Mouse (Mus musculus): Measurements from ENCODE around the gene Epm2aip1. TPM values are rescaled to one million over a fixed set of nuclear protein-coding genes. Genes with fewer than 3 reads are reported as not detected.

The Epm2aip1 gene
- total RNA-seq (2021): 10 to 100 TPM; 76.5 to 80.7 TPM
- long read RNA-seq, experiment 1, full-length matches to known transcripts: 44 of 44 reads
- long read RNA-seq, experiment 1, partial matches to known transcripts: 0 of 44 reads
- long read RNA-seq, experiment 1, other reads (novel, unspliced or antisense): 0 of 44 reads
- long read RNA-seq, experiment 2, full-length matches to known transcripts: 41 of 41 reads
- long read RNA-seq, experiment 2, partial matches to known transcripts: 0 of 41 reads
- long read RNA-seq, experiment 2, other reads (novel, unspliced or antisense): 0 of 41 reads

GRCm38 (mm10) chr9:111271434-111272160, at the start of gene Epm2aip1, which contains the start of gene Mlh1:
Gene Epm2aip1 (plus strand): TSS chr9:111271929.
Gene Mlh1 (minus strand): TSS chr9:111271791.
- DNase-seq (ENCODE audit: low spot score in 2 of 2): peak; percentile 98 to 99
- Histone ChIP-seq H3K27ac (peak within 1 kb of the TSS; percentile 98), H3K4me3 (peak within 1 kb of the TSS; percentile 99)
- no peak for TF ChIP-seq CTCF (conservative IDR thresholded peaks at IDR 0.05)

GRCm38 (mm10) chr9:111223406-111223805, 48.3 kb upstream of the Epm2aip1 start:
- H3K4me3 ChIP-seq: no peak overlapping the region
- DNase-seq (ENCODE audit: low spot score in 2 of 2): no peak
- H3K27ac ChIP-seq: no peak overlapping the region
- no peak for TF ChIP-seq CTCF (conservative IDR thresholded peaks at IDR 0.05)

- DNase-seq (ENCODE audit: low spot score in 2 of 2): no peak
- no peak for TF ChIP-seq CTCF (conservative IDR thresholded peaks at IDR 0.05)
- Histone ChIP-seq H3K27ac (no peak overlapping the region), H3K4me3 (no peak overlapping the region)
These were observed 43.3 kb upstream of the Epm2aip1 start for GRCm38 (mm10) chr9:111228446-111228845.

- DNase-seq (ENCODE audit: low spot score in 2 of 2): no peak
- Histone ChIP-seq H3K4me3 (no peak overlapping the region), H3K27ac (no peak overlapping the region)
- peak; percentile 35 for TF ChIP-seq CTCF (conservative IDR thresholded peaks at IDR 0.05)
These were observed 37.0 kb upstream of the Epm2aip1 start for GRCm38 (mm10) chr9:111234701-111235100.

DNA sequence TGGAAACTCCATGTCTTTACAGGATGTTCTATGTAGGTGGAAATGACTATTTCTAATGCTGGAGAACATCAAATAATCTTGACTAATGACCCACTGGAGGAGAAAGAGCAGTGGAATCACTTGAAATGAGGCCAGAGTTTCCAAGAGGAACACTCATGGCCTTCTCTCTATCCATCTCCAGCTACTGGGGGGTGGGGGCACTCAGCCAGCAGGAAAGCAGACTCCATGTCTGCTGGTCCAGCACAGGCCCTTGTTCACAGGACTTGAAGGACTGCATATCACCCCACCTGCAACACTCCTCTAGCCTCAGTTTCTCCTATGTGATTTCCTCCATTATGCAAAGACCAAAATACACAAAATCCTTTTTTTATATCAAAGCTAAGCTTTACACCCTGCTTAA, 34.0 kb upstream of the Epm2aip1 start:
- no peak for TF ChIP-seq CTCF (conservative IDR thresholded peaks at IDR 0.05)
- DNase-seq (ENCODE audit: low spot score in 2 of 2): no peak
- H3K4me3 ChIP-seq: no peak overlapping the region
- H3K27ac ChIP-seq: no peak overlapping the region

DNA sequence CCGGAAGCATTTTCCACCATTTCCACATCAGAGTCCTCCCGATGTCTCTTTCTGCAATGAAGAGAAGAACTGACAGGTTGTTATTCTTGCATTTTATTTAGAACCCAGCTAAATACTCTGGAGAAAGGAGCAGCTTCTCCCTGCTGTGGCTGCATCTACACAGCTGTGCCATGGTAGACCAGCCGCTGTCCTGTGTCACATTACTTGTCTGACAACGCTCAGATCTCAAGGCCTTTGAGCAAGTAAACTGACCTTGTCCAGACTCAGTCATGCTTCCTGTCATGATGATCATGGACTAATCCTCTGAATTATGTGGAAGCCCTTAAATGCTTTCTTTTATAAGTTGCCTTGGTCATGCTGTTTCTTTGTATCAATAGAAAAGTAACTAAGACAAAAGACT, 31.9 kb upstream of the Epm2aip1 start:
- DNase-seq (ENCODE audit: low spot score in 2 of 2): no peak
- Histone ChIP-seq H3K27ac (no peak overlapping the region), H3K4me3 (no peak overlapping the region)
- TF ChIP-seq CTCF (conservative IDR thresholded peaks at IDR 0.05): no peak

GRCm38 (mm10) chr9:111243384-111243783, 28.3 kb upstream of the Epm2aip1 start:
- Histone ChIP-seq H3K27ac (no peak overlapping the region), H3K4me3 (no peak overlapping the region)
- TF ChIP-seq CTCF (conservative IDR thresholded peaks at IDR 0.05): no peak
- DNase-seq (ENCODE audit: low spot score in 2 of 2): no peak

DNA sequence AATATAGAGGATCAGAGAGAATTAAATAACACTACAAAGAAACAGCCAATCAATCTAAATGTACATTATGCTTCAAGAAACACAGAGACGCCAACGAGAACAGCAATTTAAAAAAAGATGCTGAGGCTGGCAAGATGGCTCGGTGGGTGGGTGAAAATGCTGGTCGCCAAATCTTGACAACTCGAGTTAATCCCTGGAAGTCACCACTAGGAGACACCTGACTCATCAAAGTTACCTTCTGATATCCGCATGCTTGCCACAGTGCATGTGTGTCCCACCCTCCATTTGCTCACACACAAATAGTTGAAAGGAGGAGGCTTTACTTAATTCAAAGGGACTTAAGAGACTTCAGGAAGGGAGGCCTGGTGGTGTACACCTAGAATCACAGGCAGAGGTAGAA, 26.2 kb upstream of the Epm2aip1 start:
- no peak for DNase-seq (ENCODE audit: low spot score in 2 of 2)
- TF ChIP-seq CTCF (conservative IDR thresholded peaks at IDR 0.05): 0 out of 2 replicates have a peak, but pooled peaks have one; percentile 5
- Histone ChIP-seq H3K4me3 (no peak overlapping the region), H3K27ac (no peak overlapping the region)

- Histone ChIP-seq H3K4me3 (no peak overlapping the region), H3K27ac (no peak overlapping the region)
- DNase-seq (ENCODE audit: low spot score in 2 of 2): peak; percentile 26 to 61
- TF ChIP-seq CTCF (conservative IDR thresholded peaks at IDR 0.05): peak; percentile 80
These were observed 24.0 kb upstream of the Epm2aip1 start for GRCm38 (mm10) chr9:111247682-111248246.

DNA sequence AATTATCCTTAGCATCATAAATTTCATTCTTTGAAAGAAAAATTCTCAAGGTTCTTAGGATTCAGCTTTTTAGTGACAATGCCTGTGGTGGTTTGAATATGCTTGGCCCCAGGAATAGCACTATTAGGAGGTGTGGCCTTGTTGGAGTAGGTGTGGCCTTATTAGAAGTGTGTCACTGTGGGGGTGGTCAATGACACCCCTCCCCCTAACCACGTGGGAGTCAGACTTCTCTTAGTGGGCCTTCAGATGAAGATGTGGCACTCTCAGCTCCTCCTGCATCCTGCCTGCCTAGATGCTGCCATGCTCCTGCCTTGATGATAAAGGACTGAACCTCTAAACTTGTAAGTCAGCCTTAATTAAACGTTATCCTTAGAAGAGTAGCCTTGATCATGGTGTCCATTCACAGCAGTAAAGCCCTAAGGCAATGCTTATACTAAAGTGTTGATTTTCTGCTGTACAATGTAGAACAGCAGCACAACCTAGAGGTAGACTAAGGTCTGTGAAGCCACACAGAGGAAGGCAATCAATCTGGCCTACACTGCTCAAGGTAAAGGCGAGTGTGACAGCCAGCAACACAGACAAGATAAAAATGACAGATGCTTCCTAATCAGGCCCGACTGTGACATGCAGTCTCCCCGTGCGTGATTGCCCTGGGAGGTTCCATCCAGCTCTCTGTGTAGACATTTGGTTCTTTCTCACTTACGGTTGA, 19.4 kb upstream of the Epm2aip1 start:
- H3K4me3 ChIP-seq: no peak overlapping the region
- TF ChIP-seq CTCF (conservative IDR thresholded peaks at IDR 0.05): peak; percentile 70
- DNase-seq (ENCODE audit: low spot score in 2 of 2): no peak
- no peak overlapping the region for H3K27ac ChIP-seq

DNA sequence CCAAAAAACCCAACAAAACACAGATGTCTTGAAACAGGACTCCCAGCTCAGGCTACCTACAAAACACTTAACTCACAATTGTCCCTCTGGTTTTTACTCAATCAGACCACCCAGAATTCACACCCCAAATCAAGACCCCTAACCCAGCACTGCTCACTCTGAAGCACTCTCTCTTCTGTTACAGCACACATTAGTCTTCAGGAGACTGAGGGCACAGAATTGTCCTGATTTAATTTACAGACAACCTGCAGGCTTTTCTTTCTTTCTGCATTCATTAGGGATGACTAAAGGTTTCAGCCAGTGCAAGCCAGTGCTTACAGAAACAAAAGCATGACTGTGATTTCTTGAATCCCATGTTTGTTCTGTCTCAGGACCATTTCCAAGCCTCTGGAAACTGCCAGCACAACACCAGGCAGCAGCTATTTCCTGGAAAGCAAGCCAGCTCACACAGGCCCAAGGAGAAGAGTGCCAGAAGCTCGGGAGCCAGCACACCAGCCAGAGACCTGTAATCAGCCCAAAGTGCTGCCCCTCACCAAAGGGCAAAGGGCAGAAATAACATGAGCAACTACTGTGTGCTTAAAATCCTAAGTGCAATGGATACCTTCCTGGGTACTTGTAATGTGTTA, 11.3 kb upstream of the Epm2aip1 start:
- Histone ChIP-seq H3K27ac (peak overlapping the region; percentile 57), H3K4me3 (no peak overlapping the region)
- TF ChIP-seq CTCF (conservative IDR thresholded peaks at IDR 0.05): no peak
- peak; percentile 42 to 61 for DNase-seq (ENCODE audit: low spot score in 2 of 2)

- Histone ChIP-seq H3K4me3 (no peak overlapping the region), H3K27ac (no peak overlapping the region)
- no peak for TF ChIP-seq CTCF (conservative IDR thresholded peaks at IDR 0.05)
- DNase-seq (ENCODE audit: low spot score in 2 of 2): no peak
These were observed 10.4 kb upstream of the Epm2aip1 start for GRCm38 (mm10) chr9:111261356-111261755.

Data from layer of hippocampus, adult 2 months (tissue).